Mouse (Mus musculus) erythroid progenitor cell, adult 5-6 weeks (primary cell): Measurements from ENCODE around the gene Atp23. TPM values are rescaled to one million over a fixed set of nuclear protein-coding genes. Genes with fewer than 3 reads are reported as not detected.

Source experiments
- ATAC-seq: replicated peaks from 2 replicates; pipeline ENCODE4 v1.8.0; 2016; ENCODE audit warnings: moderate number of reproducible peaks, mild to moderate bottlenecking, moderate TSS enrichment, inconsistent platforms; ENCODE audit not compliant: poor library complexity, low FRiP score, severe bottlenecking
- total RNA-seq, 2 experiments: library from RNA; stranded (forward) in 1 of 2; stranded (reverse) in 1 of 2; fragments of 150-400 nt in 1 of 2; fragments of 186-747, 209-891 nt in 1 of 2; gene quantifications; 2 replicates each; pipeline versions ENCODE4 v1.2.3 to v1.2.4; 2015 to 2017; ENCODE audit warnings: low replicate concordance in 2 of 2

The Atp23 gene
- total RNA-seq, 2 experiments from 2014 or later = 1.7 TPM; not detected in 1

DNA sequence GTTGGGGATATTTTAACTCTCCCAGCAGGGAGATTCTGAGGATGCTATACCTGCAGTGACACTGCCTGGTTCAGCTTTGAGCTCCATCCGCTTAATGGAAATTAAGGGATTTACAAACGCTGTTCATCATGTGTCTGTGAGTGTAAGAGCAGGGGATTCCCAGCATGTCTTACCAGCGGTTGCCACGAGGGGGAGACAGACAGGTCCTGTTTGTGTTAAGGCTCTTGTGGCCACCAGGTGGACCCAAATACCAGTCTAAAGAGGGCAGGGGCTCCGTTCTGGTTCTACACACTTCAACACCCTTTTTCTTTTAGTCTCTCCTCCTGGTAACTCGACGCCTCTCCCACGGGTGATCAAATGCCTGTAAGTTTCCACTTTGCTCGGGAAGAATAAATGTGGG lies 17.9 kb upstream of the Atp23 start:
- peak; percentile 82 for ATAC-seq

- no peak for ATAC-seq
Measured at GRCm38 (mm10) chr10:126914288-126914687, 13.1 kb upstream of the Atp23 start.

DNA sequence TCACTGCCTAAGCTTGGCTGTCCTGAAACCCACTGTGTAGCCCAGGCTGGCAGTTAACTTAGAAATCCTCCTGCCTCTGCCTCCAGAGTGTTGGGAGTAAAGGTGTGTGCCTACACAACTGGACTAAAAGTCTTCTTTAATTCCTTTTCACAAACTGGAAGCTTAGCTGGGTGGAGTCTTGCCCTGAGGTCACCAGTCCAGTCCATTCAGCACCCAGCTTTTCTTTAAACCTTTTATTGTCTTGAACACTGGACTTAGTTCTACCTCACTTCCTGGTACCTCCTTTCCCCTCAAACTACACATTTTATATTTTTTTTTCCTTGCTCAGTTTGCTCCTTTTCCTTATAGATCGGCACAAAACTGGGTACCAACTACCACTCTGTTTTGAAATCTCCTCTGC lies 10.3 kb upstream of the Atp23 start:
- no peak for ATAC-seq

DNA sequence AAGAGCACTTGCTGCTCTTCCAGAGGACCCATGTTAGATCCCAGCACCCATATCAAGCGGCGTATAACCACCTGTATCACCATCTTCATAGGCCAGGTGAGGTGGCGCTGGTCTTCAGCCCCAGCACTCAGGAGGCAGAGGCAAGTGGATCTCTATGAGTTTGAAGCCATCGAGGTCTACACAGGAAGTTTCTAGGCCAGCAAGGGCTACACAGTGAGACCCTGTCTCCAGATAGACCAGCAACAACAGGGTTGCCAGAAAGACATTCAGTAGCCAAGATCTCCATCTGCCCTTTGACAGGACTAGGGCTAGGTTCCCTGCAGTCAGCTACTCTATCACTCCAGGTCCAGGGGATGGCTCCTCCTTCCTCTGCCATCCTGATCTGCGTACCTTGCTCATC lies 5.7 kb upstream of the Atp23 start:
- ATAC-seq = no peak

DNA sequence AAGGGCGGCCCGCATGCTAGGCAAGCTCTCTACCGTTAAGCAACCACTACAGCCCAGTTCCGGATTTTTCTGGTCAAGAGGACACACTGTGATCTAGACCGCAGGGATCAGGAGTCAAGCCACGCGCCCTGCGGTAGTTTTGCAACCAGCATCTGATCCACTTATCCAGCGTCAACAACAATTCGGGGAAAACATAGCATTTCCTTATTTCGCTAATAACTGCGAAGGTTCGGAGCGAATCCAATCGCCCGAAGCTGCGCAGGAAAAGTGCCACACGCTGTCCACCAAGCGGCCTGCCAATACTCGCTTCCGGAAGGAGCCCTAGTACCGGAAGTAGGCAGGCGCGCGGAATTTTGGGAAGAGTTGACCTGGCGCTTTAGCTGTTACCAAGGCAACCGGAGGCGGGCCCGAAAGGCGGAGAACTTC lies 4.5 kb upstream of the Atp23 start:
- ATAC-seq = peak; percentile 97

DNA sequence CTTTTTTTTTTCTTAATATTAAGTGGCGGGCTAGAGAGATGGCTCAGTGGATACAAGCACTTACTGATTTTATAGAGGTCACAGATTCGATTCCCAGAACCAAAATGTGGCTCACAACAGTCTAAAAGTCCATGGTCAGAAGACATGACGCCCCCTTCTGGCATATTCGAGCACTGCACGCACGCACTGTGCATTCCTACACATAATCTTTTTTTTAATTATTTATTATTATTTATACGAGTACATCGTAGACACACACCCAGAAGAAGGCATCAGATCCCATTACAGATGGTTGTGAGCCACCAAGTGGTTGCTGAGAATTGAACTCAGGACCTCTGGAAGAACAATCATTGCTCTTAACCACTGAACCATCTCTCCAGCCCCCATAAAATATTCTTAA lies 3.9 kb upstream of the Atp23 start:
- no peak for ATAC-seq

DNA sequence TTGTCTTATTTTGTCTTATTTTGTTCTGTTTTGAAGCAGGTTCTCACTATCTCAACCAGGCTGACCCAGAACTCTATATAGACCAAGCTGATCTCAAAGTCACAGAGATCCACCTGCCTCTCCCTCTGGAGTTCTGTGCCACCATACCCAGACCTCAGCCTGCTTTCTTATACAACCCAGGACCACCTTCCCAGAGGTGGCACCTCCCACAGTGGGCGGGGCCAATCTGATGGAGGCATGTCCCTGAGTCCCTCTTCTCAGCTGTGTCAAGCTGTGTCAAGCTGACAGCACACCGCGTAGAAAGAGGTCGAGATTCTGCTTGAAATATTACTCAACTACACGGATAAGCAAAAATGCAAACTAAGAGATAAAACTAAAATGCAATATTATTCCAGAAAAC lies 3.1 kb upstream of the Atp23 start:
- no peak for ATAC-seq

DNA sequence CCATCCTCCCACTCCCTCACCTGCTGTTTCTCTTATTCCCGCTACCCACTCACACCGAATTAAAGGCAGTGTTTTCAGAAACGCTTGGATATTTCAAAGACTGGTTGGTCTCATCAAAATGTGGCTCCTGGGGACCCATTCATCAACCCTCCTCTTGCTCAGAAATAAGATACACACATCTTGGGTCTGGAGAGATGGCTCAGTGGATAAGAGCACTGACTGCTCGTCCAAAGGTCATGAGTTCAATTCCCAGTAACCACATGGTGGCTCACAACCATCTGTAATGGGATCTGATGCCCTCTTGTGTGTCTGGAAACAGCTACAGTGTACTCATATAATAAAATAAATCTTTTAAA lies 311 bp upstream of the Atp23 start:
- ATAC-seq = no peak

- ATAC-seq = no peak
Measured at GRCm38 (mm10) chr10:126895891-126896290, 5.3 kb downstream of the Atp23 start.

DNA sequence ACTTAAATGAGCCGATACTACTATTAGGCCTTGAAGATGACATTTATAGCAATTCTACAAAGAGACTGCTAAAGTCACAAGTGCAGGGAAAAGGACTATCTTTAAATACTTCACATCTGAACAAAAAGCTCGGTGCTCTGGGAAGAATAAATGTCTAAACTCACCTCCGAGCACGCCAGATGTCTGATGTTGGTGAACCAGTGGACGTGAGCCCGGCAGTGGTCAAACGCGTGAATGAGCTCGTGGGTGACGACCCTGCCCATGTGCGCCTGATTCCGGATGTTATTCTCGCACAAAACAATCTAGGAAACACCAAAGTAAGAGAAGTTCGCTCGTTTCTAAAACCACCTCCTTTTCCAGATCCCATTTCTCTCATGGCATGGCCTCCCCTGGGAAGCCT lies 7.1 kb downstream of the Atp23 start:
- ATAC-seq = no peak

DNA sequence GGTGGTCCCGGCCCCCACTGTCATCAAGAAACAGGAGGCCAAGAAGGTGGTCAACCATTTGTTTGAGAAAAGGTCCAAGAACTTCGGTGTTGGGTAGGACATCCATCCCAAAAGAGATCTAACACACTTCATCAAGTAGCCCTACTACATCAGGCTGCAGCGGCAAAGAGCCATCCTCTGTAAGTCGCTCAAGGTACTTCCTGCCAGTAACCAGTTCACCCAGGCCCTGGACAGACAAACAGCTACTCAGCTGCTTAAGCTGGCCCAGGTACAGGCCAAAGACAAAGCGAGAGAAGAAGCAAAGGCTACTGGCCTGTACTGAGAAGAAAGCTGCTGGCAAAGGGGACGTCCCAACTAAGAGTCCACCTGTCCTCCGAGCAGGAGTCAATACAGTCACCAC lies 8.0 kb downstream of the Atp23 start:
- no peak for ATAC-seq

DNA sequence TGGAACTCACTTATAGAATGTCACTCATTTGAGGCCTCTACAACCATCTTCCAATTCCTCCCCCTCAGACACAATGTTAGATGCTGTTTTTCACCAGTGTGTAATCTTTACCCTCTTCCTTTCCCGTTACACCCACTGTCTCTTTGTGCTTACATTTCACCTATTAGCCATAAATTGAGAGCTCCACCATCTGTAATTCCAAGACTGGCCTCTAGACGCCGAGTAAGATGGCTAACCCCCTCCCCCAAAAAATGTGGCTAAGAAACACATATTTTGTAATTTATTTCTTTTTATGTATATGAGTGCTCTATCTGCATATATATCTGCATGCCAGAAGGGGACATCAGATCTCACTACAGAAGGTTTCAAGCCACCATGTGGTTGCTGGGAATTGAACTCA lies 27.4 kb downstream of the Atp23 start:
- no peak for ATAC-seq

GRCm38 (mm10) chr10:126872256-126872655 lies 28.9 kb downstream of the Atp23 start:
- ATAC-seq = no peak

DNA sequence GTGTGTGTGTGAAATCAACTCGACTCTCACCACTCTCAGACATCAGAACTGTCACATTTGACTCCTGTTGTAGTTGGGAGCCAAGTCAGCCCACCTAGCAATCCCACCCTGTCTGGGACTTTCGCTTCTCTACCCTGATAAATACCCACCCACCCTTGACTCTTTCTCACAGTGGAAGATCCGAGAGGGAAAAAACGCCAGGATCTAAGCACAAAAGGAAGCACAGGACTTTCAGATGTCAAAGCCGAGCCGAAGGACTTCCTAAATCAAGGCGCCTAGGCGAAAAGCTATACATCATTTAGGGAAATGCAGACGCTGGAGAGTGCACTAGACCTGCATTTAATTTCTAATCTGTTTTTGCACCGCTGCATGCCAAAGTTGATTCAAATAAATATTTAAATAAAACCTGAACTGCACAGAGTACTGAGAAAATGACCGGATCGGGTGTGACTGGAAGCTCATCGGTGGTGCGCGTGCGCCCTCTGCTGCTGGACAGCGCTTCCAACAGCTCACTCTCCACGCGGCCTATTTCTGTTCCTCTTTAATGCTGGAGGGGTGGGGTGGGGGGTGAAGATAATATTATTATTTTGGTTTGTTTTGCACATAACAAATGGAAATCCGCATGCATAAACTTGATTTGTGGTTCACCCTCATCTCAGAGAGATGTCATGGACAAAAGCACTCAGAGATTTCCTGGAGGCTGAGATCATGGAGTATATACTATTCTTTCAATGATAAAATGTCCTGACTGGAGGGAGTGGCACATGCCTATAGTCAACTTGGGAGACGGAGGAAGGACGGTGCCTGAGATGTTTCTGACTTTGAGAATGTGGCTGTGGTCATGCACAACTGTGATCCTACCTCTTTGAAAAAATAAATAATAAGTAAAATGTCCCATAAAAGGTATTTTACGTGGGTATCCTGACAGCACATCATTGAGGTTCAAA lies 31.5 kb downstream of the Atp23 start:
- no peak for ATAC-seq

DNA sequence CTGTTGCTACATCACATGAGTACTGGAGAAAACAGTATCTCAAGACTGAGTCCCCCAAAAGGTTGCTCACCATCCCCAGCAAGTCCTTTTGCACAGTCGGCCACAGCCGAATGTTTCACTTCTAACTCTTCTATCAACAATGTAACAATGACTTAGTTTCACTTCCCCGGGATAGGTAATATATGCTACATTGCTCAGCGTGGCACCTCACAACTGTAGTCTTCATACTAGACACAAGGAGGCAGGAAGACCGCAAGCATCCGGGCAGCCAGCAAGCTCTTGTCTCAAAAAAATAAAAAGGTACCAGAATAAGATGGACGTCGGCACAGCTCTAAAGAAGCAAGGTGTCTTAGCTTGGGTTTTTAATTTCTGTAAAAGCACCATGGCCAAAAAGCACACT lies 35.9 kb downstream of the Atp23 start:
- no peak for ATAC-seq

GRCm38 (mm10) chr10:126862193-126862592 lies 39.0 kb downstream of the Atp23 start:
- ATAC-seq = no peak

DNA sequence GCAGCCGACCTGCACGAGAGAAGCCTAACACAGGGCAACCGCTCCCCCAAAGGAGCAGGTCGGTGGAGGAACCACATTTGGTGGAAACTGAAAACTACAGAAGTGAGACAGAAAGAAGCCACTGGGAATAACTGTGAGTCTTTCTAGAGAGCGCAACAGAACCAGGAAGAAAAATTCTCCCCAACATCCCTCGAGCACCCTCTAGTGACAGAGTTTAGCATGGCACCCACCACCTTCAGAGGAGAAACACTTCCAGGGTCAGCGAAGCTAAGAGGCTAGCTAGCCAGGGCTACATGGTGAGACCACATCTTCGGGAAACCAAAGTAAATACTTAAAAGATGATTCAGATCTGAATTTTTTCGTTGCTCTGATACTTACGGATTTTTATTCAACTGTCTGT lies 47.9 kb downstream of the Atp23 start:
- no peak for ATAC-seq

GRCm38 (mm10) chr10:126845309-126845911 lies 55.7 kb downstream of the Atp23 start:
- ATAC-seq = no peak

DNA sequence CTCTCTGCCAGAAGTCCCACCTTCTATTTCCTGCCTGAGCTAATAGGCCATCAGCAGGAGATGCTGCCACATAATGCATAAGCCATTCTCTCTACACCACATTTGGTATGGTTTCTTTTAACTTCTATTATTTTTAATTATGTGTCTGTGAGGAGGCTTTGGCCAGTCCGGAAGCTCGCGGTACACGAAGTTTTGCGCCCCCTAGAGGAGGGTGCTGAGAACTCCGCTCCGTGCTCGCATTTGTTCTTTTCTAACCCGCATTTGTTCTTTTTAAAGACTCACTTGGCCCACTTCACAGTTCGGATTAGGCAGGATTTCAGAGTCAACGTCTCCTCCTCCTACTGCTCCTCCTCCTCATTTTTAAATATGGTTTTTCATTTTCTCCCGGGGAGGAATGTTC lies 56.5 kb downstream of the Atp23 start:
- no peak for ATAC-seq

DNA sequence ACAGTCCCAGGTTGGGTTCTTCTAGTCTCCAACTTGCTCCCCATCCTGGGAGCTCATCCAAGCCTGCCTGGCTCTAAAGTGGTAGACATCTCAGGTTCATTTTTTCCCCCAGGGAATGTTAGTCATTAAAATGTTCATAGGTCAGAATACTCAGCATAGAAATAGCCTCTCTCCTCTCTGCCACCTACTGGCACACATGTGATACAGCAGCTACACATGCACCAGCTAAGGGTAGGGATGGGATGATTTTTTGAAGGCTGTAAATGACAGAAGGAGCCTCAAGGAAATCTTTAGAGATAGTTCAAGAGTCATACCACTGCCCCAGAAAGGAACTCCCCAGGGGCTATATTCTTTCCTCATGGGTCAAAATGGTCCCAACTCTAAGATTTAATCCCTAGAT lies 60.9 kb downstream of the Atp23 start:
- ATAC-seq = no peak

DNA sequence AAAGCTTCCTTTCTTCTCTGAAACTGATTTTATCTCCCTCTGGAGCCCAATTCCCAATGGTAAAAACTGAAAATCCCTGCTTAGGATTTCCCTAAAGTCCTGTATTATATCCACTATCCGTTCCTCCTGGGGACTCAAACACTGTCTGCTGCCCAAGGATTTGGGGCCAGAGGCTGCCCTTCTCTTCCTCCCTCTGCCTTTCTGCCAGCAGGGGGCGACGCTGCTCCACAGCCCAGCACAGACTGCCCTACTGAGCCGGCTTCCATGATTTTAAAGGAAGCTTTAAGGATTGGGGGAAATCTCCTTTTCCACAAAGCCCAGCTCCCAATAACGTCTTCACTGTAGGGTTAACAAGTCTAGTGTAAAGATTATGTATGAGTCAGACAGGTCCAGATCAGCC lies 68.1 kb downstream of the Atp23 start:
- ATAC-seq = no peak

DNA sequence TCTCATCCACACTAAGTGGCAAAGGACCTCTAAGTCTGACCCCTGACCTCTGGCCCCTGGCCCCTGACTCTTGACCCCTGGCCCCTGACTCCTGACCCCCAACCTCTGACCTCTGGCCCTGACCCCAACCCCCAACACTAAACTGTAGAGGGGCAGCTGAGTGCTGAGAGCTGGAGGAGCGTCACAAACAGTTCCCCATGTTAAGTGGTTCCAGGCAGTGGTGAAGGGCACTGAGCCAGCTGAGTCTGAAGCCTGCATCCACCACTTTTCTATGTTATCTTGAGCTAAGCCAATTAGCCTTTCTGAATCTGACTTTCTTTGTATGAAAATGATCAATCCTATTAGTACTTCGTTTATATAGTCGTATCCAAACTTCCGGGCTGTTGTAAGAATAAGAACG lies 69.8 kb downstream of the Atp23 start:
- no peak for ATAC-seq
